Mouse (Mus musculus): ENCODE data around the gene Btk. TPM values are rescaled to one million over a fixed set of nuclear protein-coding genes. Genes with fewer than 3 reads are reported as not detected.

Btk gene
- polyA plus RNA-seq (2012; rRNA removed): 0.44 and 0.51 TPM in 2 replicates

- no peak for TF ChIP-seq POLR2A (IDR thresholded peaks at IDR 0.05; ENCODE audit: borderline replicate concordance, insufficient read depth, low read length)
- no peak for TF ChIP-seq CTCF (IDR thresholded peaks at IDR 0.05; ENCODE audit: borderline replicate concordance, insufficient read depth, low read depth, low read length)
- no peaks in the 10 kb centered on the region for H3K4me1 ChIP-seq (ENCODE audit: control insufficient read depth, insufficient read depth, low read length)
- 76% methylated on average over 11 of the region's 11 CpGs for WGBS
- no peak for DNase-seq
- no peak within 1 kb of the TSS for H3K4me3 ChIP-seq (replicated peaks; ENCODE audit: insufficient read depth, low read depth, low read length)
- H3K27ac ChIP-seq (ENCODE audit: insufficient read depth, low read length): no peak within 1 kb of the TSS
- no peaks in the 10 kb centered on the region for H3K27me3 ChIP-seq (ENCODE audit: control insufficient read depth, insufficient read depth, low read length)
Observed at GRCm38 (mm10) chrX:134582888-134583669, at the start of gene Btk. Gene Btk, minus strand, starts transcription at chrX:134583570.

GRCm38 (mm10) chrX:134632710-134633109 lies 49.3 kb upstream of the Btk start:
- Histone ChIP-seq H3K27me3 (ENCODE audit: control insufficient read depth, insufficient read depth, low read length) (no peaks in the 10 kb centered on the region), H3K4me1 (ENCODE audit: control insufficient read depth, insufficient read depth, low read length) (no peaks in the 10 kb centered on the region), H3K27ac (ENCODE audit: insufficient read depth, low read length) (no peak overlapping the region), H3K4me3 (replicated peaks; ENCODE audit: insufficient read depth, low read depth, low read length) (no peak overlapping the region)
- TF ChIP-seq POLR2A (IDR thresholded peaks at IDR 0.05; ENCODE audit: borderline replicate concordance, insufficient read depth, low read length) (no peak), CTCF (IDR thresholded peaks at IDR 0.05; ENCODE audit: borderline replicate concordance, insufficient read depth, low read depth, low read length) (no peak)
- WGBS: 86% methylated on average over 5 of the region's 5 CpGs
- DNase-seq: no peak

- Histone ChIP-seq H3K27me3 (ENCODE audit: control insufficient read depth, insufficient read depth, low read length) (no peaks in the 10 kb centered on the region), H3K4me1 (ENCODE audit: control insufficient read depth, insufficient read depth, low read length) (no peaks in the 10 kb centered on the region), H3K27ac (ENCODE audit: insufficient read depth, low read length) (no peak overlapping the region), H3K4me3 (replicated peaks; ENCODE audit: insufficient read depth, low read depth, low read length) (no peak overlapping the region)
- TF ChIP-seq POLR2A (IDR thresholded peaks at IDR 0.05; ENCODE audit: borderline replicate concordance, insufficient read depth, low read length) (no peak), CTCF (IDR thresholded peaks at IDR 0.05; ENCODE audit: borderline replicate concordance, insufficient read depth, low read depth, low read length) (no peak)
- DNase-seq: no peak
- 92% methylated on average over 2 of the region's 2 CpGs for WGBS
Observed at GRCm38 (mm10) chrX:134628200-134628599, 44.8 kb upstream of the Btk start.

GRCm38 (mm10) chrX:134623350-134623749 lies 40.0 kb upstream of the Btk start:
- no peak for DNase-seq
- Histone ChIP-seq H3K27ac (ENCODE audit: insufficient read depth, low read length) (no peak overlapping the region), H3K4me3 (replicated peaks; ENCODE audit: insufficient read depth, low read depth, low read length) (no peak overlapping the region), H3K4me1 (ENCODE audit: control insufficient read depth, insufficient read depth, low read length) (no peaks in the 10 kb centered on the region), H3K27me3 (ENCODE audit: control insufficient read depth, insufficient read depth, low read length) (no peaks in the 10 kb centered on the region)
- TF ChIP-seq POLR2A (IDR thresholded peaks at IDR 0.05; ENCODE audit: borderline replicate concordance, insufficient read depth, low read length): no peak
- TF ChIP-seq CTCF (IDR thresholded peaks at IDR 0.05; ENCODE audit: borderline replicate concordance, insufficient read depth, low read depth, low read length): no peak
- WGBS: 90% methylated on average over 4 of the region's 4 CpGs

DNA sequence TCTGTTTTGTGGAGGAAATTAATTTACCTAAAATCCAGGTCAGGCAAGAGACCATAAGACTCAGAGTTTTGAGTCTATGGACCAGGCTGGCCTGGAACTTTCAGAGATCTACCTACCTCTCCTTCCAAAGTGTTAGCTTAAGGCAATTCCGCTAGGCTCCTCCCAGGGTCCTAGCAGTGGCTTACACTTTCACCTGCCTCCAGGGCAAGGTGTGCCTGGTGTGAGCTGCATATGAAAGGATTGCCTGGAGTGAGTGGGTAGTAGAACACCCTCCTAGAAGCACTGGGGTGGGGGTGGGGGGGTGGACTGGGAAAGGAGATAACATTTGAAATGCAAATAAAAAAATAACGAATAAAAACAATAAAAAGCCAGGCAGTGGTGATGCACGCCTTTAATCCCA lies 38.3 kb upstream of the Btk start:
- no peak for TF ChIP-seq POLR2A (IDR thresholded peaks at IDR 0.05; ENCODE audit: borderline replicate concordance, insufficient read depth, low read length)
- no peak for TF ChIP-seq CTCF (IDR thresholded peaks at IDR 0.05; ENCODE audit: borderline replicate concordance, insufficient read depth, low read depth, low read length)
- Histone ChIP-seq H3K4me1 (ENCODE audit: control insufficient read depth, insufficient read depth, low read length) (no peaks in the 10 kb centered on the region), H3K27me3 (ENCODE audit: control insufficient read depth, insufficient read depth, low read length) (no peaks in the 10 kb centered on the region), H3K27ac (ENCODE audit: insufficient read depth, low read length) (no peak overlapping the region), H3K4me3 (replicated peaks; ENCODE audit: insufficient read depth, low read depth, low read length) (no peak overlapping the region)
- DNase-seq: no peak
- WGBS: 81% methylated on average over 3 of the region's 3 CpGs

- 35% methylated on average over 8 of the region's 8 CpGs for WGBS
- no peak for DNase-seq
- no peak for TF ChIP-seq POLR2A (IDR thresholded peaks at IDR 0.05; ENCODE audit: borderline replicate concordance, insufficient read depth, low read length)
- Histone ChIP-seq H3K27me3 (ENCODE audit: control insufficient read depth, insufficient read depth, low read length) (no peaks in the 10 kb centered on the region), H3K27ac (ENCODE audit: insufficient read depth, low read length) (no peak overlapping the region), H3K4me1 (ENCODE audit: control insufficient read depth, insufficient read depth, low read length) (no peaks in the 10 kb centered on the region), H3K4me3 (replicated peaks; ENCODE audit: insufficient read depth, low read depth, low read length) (no peak overlapping the region)
Observed at GRCm38 (mm10) chrX:134620254-134620865, 37.0 kb upstream of the Btk start.

GRCm38 (mm10) chrX:134619695-134620094 lies 36.3 kb upstream of the Btk start:
- 53% methylated on average over 9 of the region's 9 CpGs for WGBS
- Histone ChIP-seq H3K4me1 (ENCODE audit: control insufficient read depth, insufficient read depth, low read length) (no peaks in the 10 kb centered on the region), H3K27me3 (ENCODE audit: control insufficient read depth, insufficient read depth, low read length) (no peaks in the 10 kb centered on the region), H3K4me3 (replicated peaks; ENCODE audit: insufficient read depth, low read depth, low read length) (no peak overlapping the region), H3K27ac (ENCODE audit: insufficient read depth, low read length) (no peak overlapping the region)
- no peak for TF ChIP-seq POLR2A (IDR thresholded peaks at IDR 0.05; ENCODE audit: borderline replicate concordance, insufficient read depth, low read length)
- no peak for TF ChIP-seq CTCF (IDR thresholded peaks at IDR 0.05; ENCODE audit: borderline replicate concordance, insufficient read depth, low read depth, low read length)
- no peak for DNase-seq

DNA sequence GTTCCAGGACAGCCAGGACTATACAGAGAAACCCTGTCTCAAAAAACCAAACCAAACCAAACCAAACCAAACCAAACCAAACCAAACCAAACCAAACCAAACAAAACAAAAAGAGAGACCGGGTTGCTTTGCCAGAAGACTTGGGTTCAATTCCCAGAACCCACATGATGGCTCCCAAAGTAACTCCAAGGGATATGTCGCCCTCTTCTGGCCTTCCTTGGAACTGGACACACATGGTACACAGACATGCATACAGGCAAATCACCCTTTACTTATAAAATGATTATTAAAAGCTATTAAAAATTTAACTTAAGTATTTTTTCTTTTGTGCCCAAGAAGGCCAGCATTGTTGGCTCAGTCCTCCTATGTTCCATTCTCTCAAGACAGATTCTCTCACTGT lies 30.9 kb upstream of the Btk start:
- H3K27ac ChIP-seq (ENCODE audit: insufficient read depth, low read length): no peak overlapping the region
- no peak for TF ChIP-seq POLR2A (IDR thresholded peaks at IDR 0.05; ENCODE audit: borderline replicate concordance, insufficient read depth, low read length)
- TF ChIP-seq CTCF (IDR thresholded peaks at IDR 0.05; ENCODE audit: borderline replicate concordance, insufficient read depth, low read depth, low read length): no peak
- 81% methylated on average over 2 of the region's 2 CpGs for WGBS
- H3K4me1 ChIP-seq (ENCODE audit: control insufficient read depth, insufficient read depth, low read length): no peaks in the 10 kb centered on the region; the same call in 1 of the 2 replicates
- no peaks in the 10 kb centered on the region for H3K27me3 ChIP-seq (ENCODE audit: control insufficient read depth, insufficient read depth, low read length)
- DNase-seq: no peak
- no peak overlapping the region for H3K4me3 ChIP-seq (replicated peaks; ENCODE audit: insufficient read depth, low read depth, low read length)
